11 mouse cellular contexts compared by ENCODE assay signal in the genomic region with DNA sequence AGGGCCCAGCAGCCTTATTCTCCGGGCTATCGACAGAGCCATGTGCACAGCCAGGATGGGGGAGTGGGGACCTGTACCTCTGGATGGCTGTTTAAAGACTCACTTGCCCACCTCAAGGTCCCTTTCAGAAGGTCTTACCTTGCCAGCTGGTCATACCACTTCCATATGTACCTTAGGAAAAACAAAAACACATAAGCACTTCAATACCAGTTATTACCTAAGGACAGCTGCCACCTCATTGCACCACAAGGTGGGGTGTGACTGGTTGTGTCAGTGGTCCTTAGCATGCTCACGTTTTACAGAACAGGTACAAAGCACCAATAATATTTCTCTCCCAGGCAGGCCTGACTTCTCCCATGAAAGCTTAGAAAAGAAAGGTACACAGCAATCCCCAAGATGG.
"Had no signal": no experiment of that assay in that cellular context is flagged by ENCODE, and none has a peak within 500 bp of the region (broad histone marks: within the 10 kb centered on the region; RNA-seq: fewer than 3 reads in every experiment).

No protein-coding gene starts in this region.

- H3K4me3 ChIP-seq: kidney, embryonic 15.5 days; limb, embryonic 12.5 days; lung, embryonic 15.5 days had no signal

- H3K9ac ChIP-seq: kidney, embryonic 15.5 days; lung, embryonic 15.5 days had no signal

- H3K9me3 ChIP-seq: kidney, embryonic 15.5 days; limb, embryonic 12.5 days; lung, embryonic 15.5 days had no signal

- H3K27ac ChIP-seq: limb, embryonic 12.5 days; lung, embryonic 15.5 days had no signal

- H3K27me3 ChIP-seq: kidney, embryonic 15.5 days; limb, embryonic 12.5 days; lung, embryonic 15.5 days had no signal

- ATAC-seq: inflammation-experienced regulatory T-cells, adult 6 months; midbrain, embryonic 16.5 days had no signal

- H3K4me2 ChIP-seq: limb, embryonic 12.5 days; lung, embryonic 15.5 days had no signal

- DNase-seq: kidney, adult 2 months; kidney, postnatal 25 days; layer of hippocampus, adult 9-11 months; lung, postnatal 36 days; right cerebral cortex, postnatal 14 days; thymus, postnatal 4 days had no signal
